Mouse (Mus musculus) thymus, adult 2 months (tissue): Measurements from ENCODE around the gene Iqcf3. TPM values are rescaled to one million over a fixed set of nuclear protein-coding genes. Genes with fewer than 3 reads are reported as not detected.
"Not testable (repeated sequence)": the region's sequence is repeated elsewhere in the genome, so short reads cannot be mapped to it uniquely, and the experiment has no call there.

Experiments
- DNase-seq: peaks from one replicate; pipeline ENCODE4 v3.0.0; 2021
- H3K27ac ChIP-seq: fragments of 200-500 bp; 2 replicates; pipeline ENCODE4 v1.5.1; 2012; ENCODE audit warnings: low read length, control low read depth; ENCODE audit not compliant: control insufficient read depth, insufficient read depth
- H3K27me3 ChIP-seq: fragments of 200-500 bp; 2 replicates; pipeline ENCODE4 v1.6.1; 2012; ENCODE audit warnings: mild to moderate bottlenecking, low read length, moderate library complexity, mixed read lengths; ENCODE audit not compliant: control insufficient read depth, insufficient read depth
- H3K36me3 ChIP-seq: fragments of 200-500 bp; 2 replicates; pipeline ENCODE4 v1.6.1; 2012; ENCODE audit warnings: mild to moderate bottlenecking, low read length, moderate library complexity; ENCODE audit not compliant: control insufficient read depth, insufficient read depth
- H3K4me1 ChIP-seq: fragments of 200-500 bp; replicated peaks from 2 replicates; pipeline ENCODE4 v1.6.1; 2012; ENCODE audit warnings: low read length; ENCODE audit not compliant: control insufficient read depth, insufficient read depth
- H3K4me3 ChIP-seq: fragments of 200-500 bp; 2 replicates; pipeline ENCODE4 v1.5.1; 2012; ENCODE audit warnings: mild to moderate bottlenecking, low read length, control low read depth, moderate library complexity; ENCODE audit not compliant: control insufficient read depth, insufficient read depth
- CTCF ChIP-seq: fragments of 200-500 bp; IDR thresholded peaks from 2 replicates; pipeline ENCODE4 v1.5.1; 2012; ENCODE audit warnings: mild to moderate bottlenecking, control low read depth, low read length, moderate library complexity, borderline replicate concordance; ENCODE audit not compliant: control insufficient read depth, poor library complexity, insufficient read depth; ENCODE audit errors: extremely low read depth
- POLR2A ChIP-seq: fragments of 200-500 bp; IDR thresholded peaks from 2 replicates; pipeline ENCODE4 v1.6.1; 2012; ENCODE audit warnings: mild to moderate bottlenecking, low read length, control low read depth, moderate library complexity; ENCODE audit not compliant: control insufficient read depth, poor library complexity, insufficient read depth; ENCODE audit errors: extremely low read depth
- WGBS: fragments of 180-500 bp; shearing (Covaris S2); methylation state at CpG from one replicate; pipeline ENCODE4 v1.1.7; 2018; 5-methylcytosine and 5-hydroxymethylcytosine counted together
- polyA plus RNA-seq: library from polyadenylated mRNA; depleted of rRNA; stranded (reverse); fragments of >200 nt; gene quantifications from 2 replicates; pipeline ENCODE4 v1.2.3, GENCODE M21; 2012

The Iqcf3 gene
- polyA plus RNA-seq, 1 experiment = 0.18 TPM

DNA sequence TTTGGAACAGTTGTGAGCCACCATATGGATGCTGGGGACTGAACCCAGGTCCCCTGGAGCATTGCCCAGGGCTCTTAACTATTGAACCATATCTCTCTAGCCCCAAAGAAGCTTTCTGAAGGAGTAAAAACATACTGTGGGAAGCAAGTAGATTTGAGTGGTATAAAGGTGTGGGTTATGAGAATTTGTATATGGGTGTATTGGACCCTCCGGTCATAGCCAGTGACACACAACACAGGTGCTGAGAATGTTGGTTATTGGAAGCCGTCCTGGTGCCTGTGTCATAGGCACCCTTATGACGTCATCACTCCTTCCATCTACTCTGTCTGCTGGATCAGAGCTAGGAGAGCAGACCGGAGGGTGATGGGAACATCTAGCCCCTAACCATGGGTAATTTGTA is 47.2 kb downstream of the Iqcf3 start, which contains the start of gene Iqcf5:
TSS of gene Iqcf5 (plus strand) at position 301 of the 400 bp plus-strand sequence.
- WGBS = 95% methylated on average over 4 of the region's 4 CpGs
- no peak within 1 kb of the TSS for H3K4me3 ChIP-seq
- no peak within 1 kb of the TSS for H3K27ac ChIP-seq
- DNase-seq = no peak
- no peaks in the 10 kb centered on the region for H3K36me3 ChIP-seq
- TF ChIP-seq CTCF (no peak), POLR2A (no peak)
- H3K27me3 ChIP-seq = no peaks in the 10 kb centered on the region
- no peaks in the 10 kb centered on the region for H3K4me1 ChIP-seq

DNA sequence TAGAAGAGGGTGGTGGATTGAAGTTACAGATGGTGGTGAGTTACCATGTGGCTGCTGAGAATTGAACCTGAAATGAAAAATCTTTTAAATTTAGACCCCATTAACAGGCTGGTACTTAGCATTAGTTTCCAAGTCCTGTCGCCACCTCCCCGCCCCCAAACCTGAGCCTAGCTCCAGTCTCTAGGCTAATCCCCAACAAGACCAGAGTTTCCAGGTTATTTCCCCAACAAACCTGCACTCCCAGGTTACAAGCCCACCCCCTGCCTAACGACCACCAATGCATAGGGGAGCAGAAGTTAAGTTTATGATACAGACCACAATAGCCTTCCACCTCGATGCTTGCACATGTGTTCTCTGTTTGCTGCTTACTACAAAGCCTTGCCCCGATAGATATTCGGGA is 47.9 kb downstream of the Iqcf3 start:
- H3K27me3 ChIP-seq = no peaks in the 10 kb centered on the region
- H3K4me3 ChIP-seq = no peak overlapping the region
- no peaks in the 10 kb centered on the region for H3K4me1 ChIP-seq
- no peaks in the 10 kb centered on the region for H3K36me3 ChIP-seq
- TF ChIP-seq POLR2A (no peak), CTCF (no peak)
- WGBS = 80% methylated on average over 6 of the region's 6 CpGs
- DNase-seq = no peak
- no peak overlapping the region for H3K27ac ChIP-seq

DNA sequence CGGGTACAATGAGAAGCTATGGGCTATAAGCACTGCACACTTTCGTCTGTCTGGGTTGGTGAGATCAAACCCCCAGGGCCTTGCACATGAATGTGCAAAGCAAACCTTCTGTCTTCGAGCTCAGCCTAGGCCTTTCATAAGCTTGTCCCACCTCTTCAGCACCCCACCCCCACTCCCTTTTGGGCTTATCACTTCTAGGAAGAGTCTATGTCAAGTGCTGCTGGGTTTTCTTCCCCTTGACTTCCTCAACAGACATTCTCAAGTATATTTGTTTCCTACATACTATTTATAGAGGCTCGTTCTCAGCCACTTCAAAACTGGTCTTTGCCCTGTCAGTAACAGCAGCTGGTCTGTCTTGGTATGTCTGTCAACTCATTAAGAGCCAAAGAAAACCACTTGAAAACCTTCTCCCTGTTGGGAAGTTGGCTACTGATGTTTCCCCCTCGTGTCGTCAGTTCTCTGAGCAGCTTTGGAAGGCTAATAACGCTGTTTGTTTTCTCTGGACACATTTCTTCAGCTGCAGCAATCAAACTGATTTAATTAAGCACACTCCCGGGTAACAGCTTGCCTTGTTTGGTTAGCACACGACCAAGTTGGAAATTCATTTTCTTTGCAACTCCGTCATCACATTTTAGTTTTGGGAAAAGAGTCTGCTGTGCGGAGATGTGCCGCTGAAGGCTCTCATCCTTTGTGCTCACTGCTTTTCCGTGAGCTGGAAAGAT is 48.5 kb downstream of the Iqcf3 start:
- H3K27me3 ChIP-seq = no peaks in the 10 kb centered on the region
- WGBS = 45% methylated on average over 13 of the region's 13 CpGs
- no peak overlapping the region for H3K4me3 ChIP-seq
- H3K27ac ChIP-seq = no peak overlapping the region
- H3K4me1 ChIP-seq = no peaks in the 10 kb centered on the region
- TF ChIP-seq POLR2A (no peak), CTCF (no peak)
- H3K36me3 ChIP-seq = no peaks in the 10 kb centered on the region
- no peak for DNase-seq

DNA sequence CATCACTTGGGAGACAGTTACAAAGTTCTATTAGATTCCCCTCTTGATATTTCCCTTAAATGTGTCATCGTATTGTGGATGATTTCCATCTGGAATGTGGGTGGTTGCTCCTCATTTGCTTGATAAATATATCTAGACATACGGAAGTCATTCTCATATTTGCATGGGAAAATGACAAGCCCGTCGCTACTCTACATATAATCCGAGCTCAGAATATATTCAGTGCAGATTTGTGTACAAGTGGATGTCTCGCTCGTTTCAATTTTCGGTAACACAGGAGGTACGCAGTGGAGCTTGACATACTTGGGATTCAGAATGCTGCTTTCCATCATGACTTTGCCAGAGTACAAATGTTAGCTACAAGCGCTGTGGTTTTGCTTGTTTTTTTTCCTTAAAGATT is 52.1 kb downstream of the Iqcf3 start:
- TF ChIP-seq POLR2A (no peak), CTCF (no peak)
- no peak for DNase-seq
- H3K36me3 ChIP-seq = no peaks in the 10 kb centered on the region
- H3K27me3 ChIP-seq = no peaks in the 10 kb centered on the region
- H3K27ac ChIP-seq = no peak overlapping the region
- H3K4me1 ChIP-seq = no peaks in the 10 kb centered on the region
- 96% methylated on average over 10 of the region's 10 CpGs for WGBS
- no peak overlapping the region for H3K4me3 ChIP-seq

DNA sequence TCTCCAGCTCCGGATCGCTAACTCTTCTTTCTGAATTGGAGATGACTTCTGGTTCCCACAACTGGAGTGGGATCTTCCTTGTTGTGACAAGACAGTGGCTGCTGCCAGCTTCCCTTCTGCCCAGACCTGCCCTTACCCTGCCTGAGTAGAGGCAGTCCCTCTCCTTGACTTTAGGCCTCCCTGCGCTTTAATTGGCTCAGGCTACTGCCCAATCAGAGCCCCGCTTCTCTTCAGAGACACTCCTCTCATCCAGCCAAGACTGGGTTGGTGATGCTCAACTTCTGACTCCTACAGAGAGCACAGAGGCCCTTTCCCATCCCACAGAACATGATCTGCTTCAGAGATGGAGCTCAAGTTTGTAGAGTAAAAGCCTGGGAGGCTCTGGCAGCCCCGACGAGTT is 57.2 kb downstream of the Iqcf3 start:
- H3K27me3 ChIP-seq = no peaks in the 10 kb centered on the region
- WGBS = 85% methylated on average over 6 of the region's 6 CpGs
- no peaks in the 10 kb centered on the region for H3K36me3 ChIP-seq
- no peak for DNase-seq
- no peak for TF ChIP-seq CTCF
- no peak overlapping the region for H3K4me3 ChIP-seq
- no peaks in the 10 kb centered on the region for H3K4me1 ChIP-seq
- no peak overlapping the region for H3K27ac ChIP-seq

DNA sequence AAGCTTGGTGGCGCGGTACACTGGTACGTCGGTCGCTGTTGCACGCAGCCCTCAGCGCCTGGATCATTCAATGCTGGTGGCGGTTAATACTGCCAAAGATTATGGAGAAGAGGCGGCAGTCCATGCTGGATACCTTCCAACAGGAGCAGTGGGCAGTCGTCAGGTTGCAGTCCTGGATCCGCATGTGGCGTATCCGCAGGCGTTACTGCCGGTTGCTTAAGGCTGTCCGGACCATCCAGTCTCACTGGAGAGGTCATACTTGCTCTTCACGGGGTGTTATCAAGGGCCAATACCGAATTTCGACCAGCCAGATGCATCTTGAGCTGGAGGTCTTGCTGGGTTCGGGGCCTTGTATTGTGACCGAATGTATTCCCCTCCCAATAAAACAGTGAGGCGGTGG is 59.6 kb downstream of the Iqcf3 start:
- DNase-seq = no peak
- Histone ChIP-seq H3K36me3 (no peaks in the 10 kb centered on the region), H3K4me3 (no peak overlapping the region), H3K27me3 (no peaks in the 10 kb centered on the region), H3K4me1 (no peaks in the 10 kb centered on the region), H3K27ac (no peak overlapping the region)
- 93% methylated on average over 22 of the region's 22 CpGs for WGBS
- no peak for TF ChIP-seq CTCF
- TF ChIP-seq POLR2A = no peak

DNA sequence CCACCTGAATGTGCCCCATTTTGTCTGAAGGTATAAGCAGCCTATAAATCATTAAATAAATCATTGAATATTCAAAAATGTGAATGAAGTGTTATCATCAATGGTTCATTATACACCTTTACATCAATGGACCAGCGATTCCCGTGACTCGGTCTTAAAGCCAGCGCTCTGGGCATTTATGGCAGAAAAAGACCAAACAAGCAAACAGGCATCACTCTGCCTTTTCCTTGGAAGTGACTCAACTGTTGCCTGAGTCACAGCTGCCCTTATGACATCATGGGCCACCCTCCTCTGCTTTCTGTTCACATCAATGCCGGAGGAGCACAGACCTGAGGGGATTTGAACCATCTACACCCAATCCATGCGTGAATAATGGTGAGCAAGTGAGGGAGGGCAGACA is 61.8 kb downstream of the Iqcf3 start, which contains the start of gene Iqcf1:
TSS of gene Iqcf1 (plus strand) at position 301 of the 400 bp plus-strand sequence.
- H3K4me1 ChIP-seq = no peaks in the 10 kb centered on the region
- DNase-seq = no peak
- TF ChIP-seq POLR2A (no peak), CTCF (no peak)
- H3K27me3 ChIP-seq = no peaks in the 10 kb centered on the region
- no peaks in the 10 kb centered on the region for H3K36me3 ChIP-seq
- no peak within 1 kb of the TSS for H3K4me3 ChIP-seq
- WGBS = 95% methylated on average over 6 of the region's 6 CpGs
- H3K27ac ChIP-seq = no peak within 1 kb of the TSS

DNA sequence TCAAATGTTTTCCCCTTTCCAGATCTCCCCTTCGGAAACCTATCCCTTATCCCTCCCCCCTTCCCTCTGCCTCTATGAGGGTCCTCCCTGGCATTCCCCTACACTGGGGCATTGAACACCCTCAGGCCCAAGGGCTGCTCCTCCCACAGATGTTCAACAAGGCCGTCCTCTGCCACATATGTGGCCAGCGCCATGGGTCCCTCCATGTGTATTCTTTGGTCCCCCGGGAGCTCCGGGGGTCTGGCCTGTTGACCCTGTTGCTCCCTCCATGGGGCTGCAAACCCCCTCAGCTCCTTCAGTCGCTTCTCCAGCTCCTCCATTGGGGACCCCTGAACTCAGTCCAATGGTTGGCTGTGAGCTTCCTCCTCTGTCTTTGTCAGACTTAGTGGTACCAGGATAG is 73.8 kb downstream of the Iqcf3 start:
- 94% methylated on average over 6 of the region's 6 CpGs for WGBS
- not testable (repeated sequence) for H3K4me1 ChIP-seq, H3K4me3 ChIP-seq, DNase-seq, H3K36me3 ChIP-seq, H3K27ac ChIP-seq, H3K27me3 ChIP-seq
